Mouse (Mus musculus): ENCODE data around the gene Gbp5. TPM values are rescaled to one million over a fixed set of nuclear protein-coding genes. Genes with fewer than 3 reads are reported as not detected.

Gbp5 gene
- 12.7 to 31.6 TPM (median 16.9 TPM) in 3 replicates for total RNA-seq (2017)

DNA sequence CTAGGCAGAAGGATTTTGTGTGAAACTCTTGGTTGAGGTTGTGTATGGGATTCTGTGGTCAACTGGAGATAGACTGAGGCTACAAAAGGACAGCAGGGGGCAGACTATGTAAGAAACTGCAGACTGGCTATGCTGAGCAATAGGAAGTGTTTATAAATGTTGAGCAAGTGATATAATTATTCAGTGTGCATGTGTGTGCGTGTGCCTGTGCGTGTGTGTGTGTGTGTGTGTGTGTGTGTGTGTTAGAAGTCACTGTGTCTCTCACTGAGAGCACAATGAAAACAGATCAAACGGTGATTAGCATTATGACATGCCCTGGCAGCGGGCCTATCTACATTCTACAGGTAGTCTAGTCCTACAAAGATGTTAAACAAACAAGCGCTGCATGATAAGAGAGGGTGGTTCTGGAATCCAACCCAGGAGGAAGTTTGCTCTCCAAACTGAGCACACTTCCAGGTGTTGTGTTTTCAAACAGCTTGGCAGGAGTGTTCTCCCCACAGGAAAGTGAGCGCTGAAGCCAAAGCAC is at the start of gene Gbp5:
Gene Gbp5 (plus strand): TSS at position 443 of the 526 bp plus-strand sequence.
- ATAC-seq (replicated peaks; ENCODE audit: insufficient number of reproducible peaks, low FRiP score, low TSS enrichment, poor library complexity, severe bottlenecking), result peak; percentile 83

DNA sequence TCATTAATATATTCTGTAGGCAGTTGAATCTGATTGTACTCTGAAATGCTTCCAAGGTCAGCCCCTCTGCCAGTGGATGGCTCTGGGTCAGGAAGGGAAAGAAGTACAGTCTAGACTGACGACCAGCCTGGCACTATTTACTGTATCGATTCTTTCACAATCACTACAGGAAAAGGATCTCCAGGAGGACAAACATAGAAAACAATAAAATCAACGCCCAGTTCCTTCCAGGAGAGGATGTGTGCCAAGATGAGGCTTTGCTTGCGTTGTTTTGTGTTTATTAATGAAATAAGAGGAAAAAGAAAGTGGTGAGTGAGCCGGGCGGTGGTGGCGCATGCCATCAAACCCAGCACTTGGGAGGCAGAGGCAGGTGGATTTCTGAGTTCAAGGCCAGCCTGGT is 39.6 kb upstream of the Gbp5 start:
- ATAC-seq (replicated peaks; ENCODE audit: insufficient number of reproducible peaks, low FRiP score, low TSS enrichment, poor library complexity, severe bottlenecking), result no peak

DNA sequence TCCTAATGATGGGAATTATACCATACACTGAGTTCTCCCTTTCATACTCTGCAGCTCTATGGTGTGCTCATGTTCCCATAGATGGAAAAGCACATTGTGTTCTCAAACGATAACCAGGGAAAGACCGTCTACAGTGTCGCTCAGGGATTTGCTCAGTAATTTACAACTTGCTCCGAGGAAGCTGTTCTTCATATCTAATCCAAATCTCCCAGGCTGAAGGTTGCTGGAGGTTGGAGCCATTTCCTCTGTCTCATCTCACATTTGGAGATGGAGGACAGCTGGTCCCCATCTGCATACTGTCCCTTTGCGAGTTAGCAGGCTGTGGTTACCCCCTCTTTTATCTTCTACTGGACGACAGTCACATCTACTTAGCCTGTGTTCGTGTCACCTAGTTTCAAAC is 34.5 kb upstream of the Gbp5 start:
- no peak for ATAC-seq (replicated peaks; ENCODE audit: insufficient number of reproducible peaks, low FRiP score, low TSS enrichment, poor library complexity, severe bottlenecking)

DNA sequence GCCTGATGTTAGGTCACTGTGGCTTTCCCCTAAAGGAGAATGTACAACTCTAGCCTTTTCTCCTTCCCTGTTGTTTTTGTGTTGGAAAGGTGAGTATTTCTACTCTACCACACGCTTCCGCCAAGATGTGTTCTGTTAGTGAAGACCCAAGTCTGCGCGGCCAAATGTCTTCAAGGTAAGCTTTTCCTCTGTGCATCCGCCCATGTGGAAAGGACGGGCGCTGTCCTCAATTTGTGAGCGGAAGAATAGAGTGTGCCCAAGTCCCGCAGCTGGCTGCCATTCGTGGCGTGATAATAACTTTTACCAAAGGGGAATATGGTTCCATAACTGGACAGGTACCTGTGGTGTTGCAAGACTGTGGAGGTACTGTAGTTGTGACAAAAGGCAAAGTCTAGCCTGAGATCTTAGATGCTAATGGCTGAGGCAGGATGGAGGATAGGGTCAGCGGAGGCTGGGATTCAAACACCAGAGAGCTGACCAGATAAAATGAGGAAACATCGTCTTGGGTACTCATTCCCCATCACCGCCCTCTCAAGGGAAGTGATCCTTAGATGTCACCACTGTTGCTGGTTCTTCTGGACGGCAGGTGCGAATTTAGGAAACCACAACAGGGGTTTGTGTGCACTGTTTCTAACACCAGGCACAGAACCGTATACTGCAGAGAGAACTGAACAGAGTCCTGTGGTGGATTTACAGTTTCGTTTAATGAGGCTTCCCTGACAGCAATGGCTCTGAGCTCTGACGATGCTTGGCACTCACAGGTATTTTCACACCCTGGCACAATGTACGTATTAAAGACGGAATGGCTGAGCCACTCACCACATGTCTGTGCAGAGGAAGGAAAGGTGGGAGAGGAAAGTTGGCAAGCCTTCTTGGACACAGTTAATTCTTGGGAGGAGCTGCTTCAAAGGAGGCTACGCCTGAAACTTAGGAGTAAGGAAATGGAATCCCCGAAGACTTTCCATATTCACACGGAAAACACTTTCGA is 30.7 kb upstream of the Gbp5 start:
- no peak for ATAC-seq (replicated peaks; ENCODE audit: insufficient number of reproducible peaks, low FRiP score, low TSS enrichment, poor library complexity, severe bottlenecking)

DNA sequence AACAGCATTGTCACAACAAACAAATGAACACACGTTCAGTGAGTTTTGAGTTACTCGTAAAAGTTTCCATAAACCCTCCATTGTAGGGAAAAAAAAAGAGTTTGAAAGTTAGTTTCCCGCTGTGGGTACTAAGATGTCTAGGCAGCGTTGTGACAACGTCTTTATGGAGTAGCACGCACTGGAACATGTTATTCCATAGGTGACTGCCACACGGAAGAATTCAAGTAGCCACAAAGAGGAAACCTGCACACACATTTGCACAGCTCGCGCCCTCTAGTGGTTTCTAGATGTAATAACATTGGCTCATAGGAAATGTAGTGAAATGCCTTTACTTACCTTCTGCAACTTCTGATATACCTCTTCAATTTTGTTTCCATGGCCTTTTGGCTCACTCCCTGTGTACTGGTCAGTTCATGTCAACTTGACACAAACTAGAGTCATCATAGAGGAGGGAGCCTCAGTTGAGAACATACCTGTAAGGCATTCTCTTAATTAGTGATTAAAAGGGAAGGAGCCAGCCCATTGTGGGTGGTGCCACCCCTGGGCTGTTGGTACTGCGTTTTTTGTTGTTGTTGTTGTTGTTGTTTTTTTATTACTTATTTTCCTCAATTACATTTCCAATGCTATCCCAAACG is 19.3 kb upstream of the Gbp5 start:
- 0 out of 2 replicates have a peak, but pooled peaks have one; percentile 41 for ATAC-seq (replicated peaks; ENCODE audit: insufficient number of reproducible peaks, low FRiP score, low TSS enrichment, poor library complexity, severe bottlenecking)

DNA sequence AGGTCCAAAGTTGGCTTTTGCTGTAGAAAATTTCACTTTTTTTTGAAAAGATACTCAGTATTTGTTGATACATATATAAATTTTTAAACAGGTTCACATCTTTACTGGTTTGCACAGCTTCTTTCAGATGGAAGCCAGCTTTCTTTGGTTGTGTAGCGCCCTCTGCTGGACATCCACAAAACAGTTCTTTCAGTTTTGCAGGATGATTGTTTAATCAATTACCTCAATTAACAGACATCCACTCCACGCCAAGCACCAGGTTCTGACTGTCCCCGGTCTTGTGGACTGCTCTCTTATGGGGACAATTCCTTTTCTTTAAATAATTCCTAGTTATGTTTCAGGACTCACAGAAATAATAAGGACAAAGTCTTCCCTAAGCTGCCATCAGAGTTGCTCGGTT is 17.9 kb upstream of the Gbp5 start:
- no peak for ATAC-seq (replicated peaks; ENCODE audit: insufficient number of reproducible peaks, low FRiP score, low TSS enrichment, poor library complexity, severe bottlenecking)

DNA sequence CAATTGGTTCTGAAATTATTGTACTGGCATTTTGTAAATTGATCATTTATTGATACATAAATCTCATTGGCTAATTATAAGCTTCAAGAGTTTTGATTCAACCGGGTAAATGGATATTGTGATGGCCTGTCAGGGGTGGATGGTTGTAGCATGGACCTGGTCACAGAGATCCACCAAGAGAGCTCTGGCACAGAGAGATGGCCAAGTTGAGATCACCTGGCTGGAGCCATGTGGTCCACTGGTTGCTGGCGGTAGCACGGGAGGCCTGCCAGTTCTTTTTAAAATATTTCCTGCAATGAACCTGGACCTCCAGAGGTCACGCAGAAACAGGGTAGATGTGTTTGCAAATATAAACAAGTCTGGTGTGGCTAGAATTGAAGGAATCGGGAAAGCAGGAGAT is 15.9 kb upstream of the Gbp5 start:
- no peak for ATAC-seq (replicated peaks; ENCODE audit: insufficient number of reproducible peaks, low FRiP score, low TSS enrichment, poor library complexity, severe bottlenecking)

DNA sequence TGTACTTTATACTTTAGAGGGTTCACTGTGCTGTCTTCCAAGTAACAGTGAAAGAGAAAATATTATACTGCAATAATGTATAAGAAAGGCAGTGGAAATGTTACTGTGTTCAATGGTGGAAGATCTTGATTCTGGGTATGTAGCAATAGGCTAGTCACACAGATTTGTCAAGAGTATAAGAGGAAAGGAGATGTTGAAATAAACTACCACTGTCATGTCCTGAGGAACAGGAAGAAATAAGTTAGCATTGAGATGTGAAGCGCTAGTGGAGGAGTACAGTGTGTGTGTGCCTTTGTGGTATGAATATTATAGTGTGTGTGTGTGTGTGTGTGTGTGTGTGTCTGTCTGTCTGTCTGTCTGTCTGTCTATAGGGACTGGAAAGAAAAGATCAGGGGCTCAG is 15.4 kb upstream of the Gbp5 start:
- peak; percentile 86 for ATAC-seq (replicated peaks; ENCODE audit: insufficient number of reproducible peaks, low FRiP score, low TSS enrichment, poor library complexity, severe bottlenecking)

DNA sequence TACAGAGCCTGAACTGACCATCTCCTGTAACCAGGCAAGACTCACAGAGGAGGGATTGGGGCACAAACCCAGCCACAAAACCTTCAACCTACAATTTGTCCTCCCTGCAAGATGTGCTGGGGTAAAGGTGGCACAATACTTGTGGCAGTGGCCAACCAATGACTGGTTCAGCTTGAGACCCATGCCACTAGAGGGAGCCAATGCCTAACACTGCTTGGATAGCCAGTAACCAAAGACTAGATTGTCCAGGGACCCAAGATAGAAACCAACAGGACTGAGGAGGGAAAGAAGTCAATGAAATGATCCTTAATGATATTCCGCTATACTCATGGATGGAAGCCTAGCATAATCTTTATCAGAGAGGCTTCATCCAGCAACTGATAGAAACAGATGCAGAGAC is 3.3 kb upstream of the Gbp5 start:
- ATAC-seq (replicated peaks; ENCODE audit: insufficient number of reproducible peaks, low FRiP score, low TSS enrichment, poor library complexity, severe bottlenecking), result peak; percentile 73

DNA sequence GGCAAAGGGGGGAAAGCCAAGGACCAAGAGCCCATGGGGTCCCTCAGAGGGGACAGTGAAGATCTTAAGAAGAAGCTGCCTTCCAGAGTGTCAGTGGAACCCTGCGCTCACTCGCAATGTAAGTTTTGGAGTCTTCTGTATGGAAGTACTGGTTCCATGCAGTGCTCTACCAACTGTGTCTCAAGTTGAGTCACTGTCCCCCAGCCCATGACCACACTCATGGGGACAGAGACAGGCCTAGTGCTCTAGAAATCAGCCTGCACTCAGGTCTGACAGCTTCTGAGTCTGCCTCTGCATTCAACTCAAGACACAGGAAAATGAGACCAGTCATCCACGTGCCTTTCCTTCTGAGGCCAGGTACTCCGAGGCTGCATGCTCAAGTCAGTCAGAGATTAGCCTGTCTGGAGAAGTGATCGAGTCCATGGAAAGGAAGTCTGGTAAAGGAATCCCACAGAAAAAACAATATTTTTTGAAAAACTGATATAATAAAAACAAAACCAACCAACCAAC is 1.4 kb downstream of the Gbp5 start:
- ATAC-seq (replicated peaks; ENCODE audit: insufficient number of reproducible peaks, low FRiP score, low TSS enrichment, poor library complexity, severe bottlenecking), result no peak

DNA sequence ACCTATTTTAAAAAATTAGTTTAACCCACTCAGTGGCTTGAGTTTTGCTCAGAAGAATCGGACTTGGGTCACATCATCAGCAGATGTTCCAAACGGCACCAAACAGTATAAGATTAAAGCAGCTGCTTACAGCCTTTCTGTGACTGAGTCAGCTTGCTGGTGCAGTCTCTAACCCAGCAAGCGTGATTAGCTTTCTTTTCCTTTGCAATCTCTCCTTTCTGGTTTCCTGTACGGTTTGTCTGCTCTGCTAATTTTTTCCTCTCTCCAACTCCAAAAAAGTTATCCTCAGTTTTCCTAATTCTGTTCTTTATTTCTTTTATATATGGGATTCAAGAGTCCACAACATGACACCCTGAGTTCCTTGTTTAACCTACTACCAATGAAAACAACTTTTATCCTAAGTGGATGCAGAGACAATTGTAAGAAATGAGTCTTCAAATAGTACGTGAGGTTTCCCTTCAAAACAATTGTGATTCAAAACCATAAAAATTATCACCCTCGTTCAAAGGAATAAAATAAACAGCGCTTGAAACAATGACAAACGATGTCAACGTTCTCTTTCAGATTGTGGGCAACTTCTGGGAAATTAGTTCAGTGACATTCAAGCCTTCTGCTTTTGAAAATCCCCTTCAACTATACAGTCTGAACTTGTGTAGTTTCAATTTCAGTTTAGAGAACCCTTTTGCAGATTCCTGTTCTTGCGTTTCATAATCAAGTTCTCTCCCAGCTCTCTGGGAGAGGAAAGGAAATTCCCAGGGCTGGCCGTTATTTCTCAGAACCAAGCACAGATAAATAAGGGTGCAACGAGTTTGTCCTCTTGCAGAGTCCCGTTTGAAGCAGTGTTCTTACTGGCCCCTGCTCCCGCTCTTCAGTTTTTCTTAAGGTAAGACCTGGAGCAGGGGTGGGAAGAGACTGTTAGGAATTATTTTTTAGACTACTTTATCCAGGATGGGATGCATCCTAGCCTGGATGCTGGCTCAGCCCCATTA is 2.6 kb downstream of the Gbp5 start:
- ATAC-seq (replicated peaks; ENCODE audit: insufficient number of reproducible peaks, low FRiP score, low TSS enrichment, poor library complexity, severe bottlenecking), result no peak

DNA sequence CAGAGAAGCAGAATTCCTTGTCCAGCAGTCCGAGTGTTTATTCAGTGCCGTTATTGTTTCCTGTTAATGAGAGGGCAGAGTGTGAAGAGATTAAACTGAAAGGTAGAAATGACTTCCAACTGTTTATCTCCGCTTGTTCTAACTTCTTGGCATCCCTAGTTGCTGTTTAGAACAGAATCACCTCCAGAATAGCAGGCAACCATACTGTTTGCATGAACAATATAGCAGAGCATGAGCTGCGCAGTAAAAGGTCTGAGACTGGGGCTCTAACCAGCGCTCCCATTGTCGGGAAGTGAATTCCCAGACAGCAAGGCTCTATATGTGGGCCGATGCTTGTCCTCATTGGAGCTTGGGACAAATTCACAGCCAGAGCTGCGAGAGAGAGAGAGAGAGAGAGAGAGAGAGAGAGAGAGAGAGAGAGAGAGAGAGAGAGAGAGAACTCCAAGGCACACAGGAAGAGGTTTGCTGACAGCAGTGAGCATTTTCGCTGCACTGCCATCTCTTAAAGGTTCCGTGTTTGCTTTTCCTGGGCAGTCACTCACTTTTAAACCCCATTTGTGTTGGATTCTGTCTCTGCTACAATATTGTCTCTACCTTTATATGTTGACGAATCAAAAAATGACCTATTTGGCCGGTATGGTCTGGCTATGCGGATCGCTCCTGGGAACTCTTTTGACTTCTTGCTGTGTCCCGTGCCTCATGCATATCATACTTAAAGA is 3.5 kb downstream of the Gbp5 start:
- no peak for ATAC-seq (replicated peaks; ENCODE audit: insufficient number of reproducible peaks, low FRiP score, low TSS enrichment, poor library complexity, severe bottlenecking)

DNA sequence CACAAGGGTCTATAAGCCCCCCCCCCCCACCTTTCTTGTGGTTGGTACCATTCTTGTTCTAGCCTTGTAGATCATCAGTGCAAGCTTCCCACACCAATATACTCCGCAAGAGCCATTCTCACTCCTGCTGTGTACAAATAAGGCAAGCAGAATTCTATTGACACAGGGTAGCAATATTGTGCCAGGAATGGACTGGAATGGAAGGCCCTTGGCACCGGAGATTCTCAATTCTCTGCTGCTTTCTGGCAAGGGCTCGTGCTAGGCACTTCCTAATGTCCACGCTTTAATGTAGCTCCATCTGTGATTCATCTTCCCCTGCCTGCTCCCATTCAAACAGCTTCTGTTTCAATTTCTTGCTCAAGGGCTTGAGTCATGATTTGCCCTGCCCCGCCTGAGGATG is 5.2 kb downstream of the Gbp5 start:
- ATAC-seq (replicated peaks; ENCODE audit: insufficient number of reproducible peaks, low FRiP score, low TSS enrichment, poor library complexity, severe bottlenecking), result no peak

DNA sequence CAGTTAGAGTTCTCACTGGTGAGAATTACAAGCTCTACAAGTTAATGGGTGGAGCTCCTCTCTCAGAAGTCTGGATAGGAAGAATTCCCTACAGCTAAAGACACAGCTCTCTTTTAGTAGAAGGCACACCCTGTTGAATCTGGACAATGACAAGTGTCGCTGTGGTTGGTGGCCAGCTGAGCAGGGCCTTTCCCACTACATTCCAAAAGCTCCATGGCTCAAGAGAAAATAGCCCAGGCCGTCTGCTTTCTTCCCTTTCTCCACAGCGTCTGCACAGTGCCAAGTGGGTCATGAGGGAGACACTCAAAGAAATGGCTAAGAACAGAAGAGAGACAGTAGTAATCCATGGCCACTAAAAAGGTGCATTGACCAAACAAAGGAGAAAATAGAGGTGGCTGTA is 34.3 kb downstream of the Gbp5 start:
- no peak for ATAC-seq (replicated peaks; ENCODE audit: insufficient number of reproducible peaks, low FRiP score, low TSS enrichment, poor library complexity, severe bottlenecking)

DNA sequence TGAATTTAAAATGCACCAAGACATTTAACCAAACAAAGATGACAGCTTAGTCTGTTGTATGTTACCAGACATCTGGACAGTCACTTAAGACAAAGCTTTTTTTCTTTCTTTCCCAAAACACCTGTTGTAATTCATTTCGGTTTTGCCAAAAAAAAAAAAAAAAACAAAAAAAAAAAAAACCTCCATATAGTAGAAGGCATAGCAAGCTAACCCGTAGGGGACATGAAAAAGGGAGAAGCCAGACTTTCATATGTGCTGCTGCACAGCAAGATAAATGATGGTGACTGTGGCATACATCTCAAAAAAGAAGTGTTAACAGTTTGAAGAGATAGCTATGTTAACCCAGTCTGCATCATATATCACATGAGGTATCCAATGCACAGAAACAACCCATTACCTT is 35.8 kb downstream of the Gbp5 start:
- ATAC-seq (replicated peaks; ENCODE audit: insufficient number of reproducible peaks, low FRiP score, low TSS enrichment, poor library complexity, severe bottlenecking), result no peak

DNA sequence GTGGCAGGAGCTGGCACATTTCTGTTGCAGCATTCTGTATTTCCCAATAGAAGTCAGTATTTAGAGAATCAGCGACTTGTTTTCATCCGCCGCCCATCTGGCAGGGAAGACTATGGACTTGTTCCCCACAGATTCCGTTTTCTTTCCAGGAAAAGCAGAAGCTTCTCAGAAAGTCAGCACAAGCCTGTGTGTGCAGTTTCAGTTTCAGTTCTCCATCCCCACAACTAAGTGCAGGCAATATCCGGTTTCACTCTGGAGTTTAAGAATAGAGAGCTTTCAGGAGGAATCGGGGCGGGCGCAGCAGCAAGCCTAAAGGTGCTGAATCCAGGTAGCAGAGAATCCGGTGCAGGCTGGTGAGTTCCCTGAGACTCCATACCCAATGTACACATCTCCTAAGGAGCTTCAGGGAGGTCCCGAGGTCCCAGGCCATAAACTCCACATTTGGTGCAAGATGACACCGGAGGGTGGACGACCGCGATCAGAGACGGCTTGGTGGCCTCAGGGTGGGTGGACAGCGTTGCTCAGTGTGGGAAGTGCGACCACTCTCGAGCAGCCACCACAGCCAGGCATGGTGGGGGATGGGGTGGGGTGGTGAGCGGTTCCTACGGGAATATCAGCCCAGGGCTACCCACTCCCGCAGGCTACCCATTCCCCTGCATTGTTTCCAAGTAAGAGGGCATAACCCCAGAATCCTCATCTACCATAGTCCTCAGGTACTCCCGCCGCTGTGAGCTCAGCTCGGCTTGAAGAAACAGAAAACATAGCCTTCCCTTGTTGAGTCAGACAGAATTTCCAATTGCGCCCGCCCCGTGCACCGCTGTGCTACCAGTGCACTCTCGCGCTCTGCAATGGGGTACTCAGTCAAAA is 36.5 kb downstream of the Gbp5 start, which contains the start of gene Gbp7:
Gene Gbp7 (plus strand): TSS at position 256 of the 867 bp plus-strand sequence.
- ATAC-seq (replicated peaks; ENCODE audit: insufficient number of reproducible peaks, low FRiP score, low TSS enrichment, poor library complexity, severe bottlenecking), result peak; percentile 87

DNA sequence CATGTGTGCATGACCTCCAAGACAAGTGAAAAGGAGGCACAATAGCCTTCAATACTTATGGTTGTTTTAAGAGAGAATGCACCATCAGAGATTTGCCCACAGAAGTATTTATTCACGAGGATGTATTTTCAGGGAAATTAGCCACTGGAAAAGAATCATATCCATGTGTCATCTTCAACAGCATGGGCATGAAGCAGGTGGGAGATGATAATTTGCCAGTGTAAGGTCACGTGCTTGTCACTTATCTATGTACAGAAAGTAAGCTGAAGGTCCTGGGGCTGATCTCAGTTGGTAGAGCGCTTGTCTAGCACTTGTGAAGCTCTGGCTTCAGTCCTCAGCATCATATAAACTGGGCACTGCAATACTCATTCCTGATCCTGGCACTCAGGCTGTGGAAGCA is 37.8 kb downstream of the Gbp5 start:
- no peak for ATAC-seq (replicated peaks; ENCODE audit: insufficient number of reproducible peaks, low FRiP score, low TSS enrichment, poor library complexity, severe bottlenecking)
